Mouse (Mus musculus): ENCODE measurements around the gene Kcnh4. TPM values are rescaled to one million over a fixed set of nuclear protein-coding genes. Genes with fewer than 3 reads are reported as not detected.

Kcnh4 gene
- polyA plus RNA-seq, 1 experiment from 2014 or later: 0.15 TPM

- H3K9me3 ChIP-seq (ENCODE audit: control insufficient read depth, low read length): no peaks in the 10 kb centered on the region
- no peak overlapping the region for H3K4me2 ChIP-seq (ENCODE audit: low read depth, low read length)
- no peak overlapping the region for H3K4me3 ChIP-seq (ENCODE audit: low read length)
- H3K4me1 ChIP-seq (ENCODE audit: control insufficient read depth, insufficient read depth, low read length): peaks cover 7% of the 10 kb centered on the region
- H3K27ac ChIP-seq (ENCODE audit: low read length): no peak overlapping the region
- peaks cover 15% of the 10 kb centered on the region for H3K27me3 ChIP-seq (replicated peaks; ENCODE audit: control insufficient read depth, insufficient read depth, low read length)
- 88% methylated on average over 3 of the region's 3 CpGs for WGBS
- no peak overlapping the region for H3K9ac ChIP-seq (ENCODE audit: low read depth, low read length)
- H3K36me3 ChIP-seq (ENCODE audit: control insufficient read depth, insufficient read depth, low read length): no peaks in the 10 kb centered on the region
- no peak for ATAC-seq
These were observed 5.1 kb downstream of the Kcnh4 start for GRCm38 (mm10) chr11:100754693-100755057.

GRCm38 (mm10) chr11:100754021-100754692, 5.6 kb downstream of the Kcnh4 start:
- H3K36me3 ChIP-seq (ENCODE audit: control insufficient read depth, insufficient read depth, low read length): no peaks in the 10 kb centered on the region
- H3K4me1 ChIP-seq (ENCODE audit: control insufficient read depth, insufficient read depth, low read length): 0 out of 2 replicates have a peak, but pooled peaks cover 2% of the 10 kb centered on the region
- no peak overlapping the region for H3K9ac ChIP-seq (ENCODE audit: low read depth, low read length)
- no peak for ATAC-seq
- no peak overlapping the region for H3K4me2 ChIP-seq (ENCODE audit: low read depth, low read length)
- H3K27me3 ChIP-seq (replicated peaks; ENCODE audit: control insufficient read depth, insufficient read depth, low read length): peaks cover 13% of the 10 kb centered on the region
- no peak overlapping the region for H3K4me3 ChIP-seq (ENCODE audit: low read length)
- WGBS: 83% methylated on average over 12 of the region's 12 CpGs
- no peak overlapping the region for H3K27ac ChIP-seq (ENCODE audit: low read length)
- no peaks in the 10 kb centered on the region for H3K9me3 ChIP-seq (ENCODE audit: control insufficient read depth, low read length)

- no peak overlapping the region for H3K4me2 ChIP-seq (ENCODE audit: low read depth, low read length)
- ATAC-seq: no peak
- no peak overlapping the region for H3K4me3 ChIP-seq (ENCODE audit: low read length)
- H3K9ac ChIP-seq (ENCODE audit: low read depth, low read length): no peak overlapping the region
- 26% methylated on average over 10 of the region's 10 CpGs for WGBS
- no peaks in the 10 kb centered on the region for H3K9me3 ChIP-seq (ENCODE audit: control insufficient read depth, low read length)
- H3K27ac ChIP-seq (ENCODE audit: low read length): no peak overlapping the region
- H3K4me1 ChIP-seq (ENCODE audit: control insufficient read depth, insufficient read depth, low read length): no peaks in the 10 kb centered on the region
- no peaks in the 10 kb centered on the region for H3K36me3 ChIP-seq (ENCODE audit: control insufficient read depth, insufficient read depth, low read length)
- peaks cover 6% of the 10 kb centered on the region for H3K27me3 ChIP-seq (replicated peaks; ENCODE audit: control insufficient read depth, insufficient read depth, low read length)
These were observed 7.4 kb downstream of the Kcnh4 start for GRCm38 (mm10) chr11:100752294-100752693.

GRCm38 (mm10) chr11:100750127-100750526, 9.6 kb downstream of the Kcnh4 start:
- Histone ChIP-seq H3K9me3 (ENCODE audit: control insufficient read depth, low read length) (no peaks in the 10 kb centered on the region), H3K36me3 (ENCODE audit: control insufficient read depth, insufficient read depth, low read length) (no peaks in the 10 kb centered on the region), H3K4me1 (ENCODE audit: control insufficient read depth, insufficient read depth, low read length) (no peaks in the 10 kb centered on the region), H3K4me3 (ENCODE audit: low read length) (no peak overlapping the region), H3K27ac (ENCODE audit: low read length) (no peak overlapping the region), H3K4me2 (ENCODE audit: low read depth, low read length) (no peak overlapping the region), H3K27me3 (replicated peaks; ENCODE audit: control insufficient read depth, insufficient read depth, low read length) (peaks cover 6% of the 10 kb centered on the region), H3K9ac (ENCODE audit: low read depth, low read length) (no peak overlapping the region)
- no peak for ATAC-seq
- 85% methylated on average over 16 of the region's 16 CpGs for WGBS

- Histone ChIP-seq H3K4me1 (ENCODE audit: control insufficient read depth, insufficient read depth, low read length) (no peaks in the 10 kb centered on the region), H3K4me3 (ENCODE audit: low read length) (no peak overlapping the region)
- WGBS: 48% methylated on average over 25 of the region's 25 CpGs
These were observed 10.3 kb downstream of the Kcnh4 start for GRCm38 (mm10) chr11:100749469-100749868.

GRCm38 (mm10) chr11:100748620-100749019, 11.1 kb downstream of the Kcnh4 start:
- Histone ChIP-seq H3K4me2 (ENCODE audit: low read depth, low read length) (no peak overlapping the region), H3K4me1 (ENCODE audit: control insufficient read depth, insufficient read depth, low read length) (no peaks in the 10 kb centered on the region), H3K27me3 (replicated peaks; ENCODE audit: control insufficient read depth, insufficient read depth, low read length) (peaks cover 6% of the 10 kb centered on the region), H3K27ac (ENCODE audit: low read length) (no peak overlapping the region), H3K4me3 (ENCODE audit: low read length) (no peak overlapping the region), H3K36me3 (ENCODE audit: control insufficient read depth, insufficient read depth, low read length) (no peaks in the 10 kb centered on the region), H3K9ac (ENCODE audit: low read depth, low read length) (no peak overlapping the region), H3K9me3 (ENCODE audit: control insufficient read depth, low read length) (no peaks in the 10 kb centered on the region)
- 57% methylated on average over 4 of the region's 4 CpGs for WGBS
- ATAC-seq: no peak

More at GRCm38 (mm10) chr11:100749469-100749868, 10.3 kb downstream of the Kcnh4 start:
- H3K27ac ChIP-seq (ENCODE audit: low read length): no peak overlapping the region
- no peaks in the 10 kb centered on the region for H3K36me3 ChIP-seq (ENCODE audit: control insufficient read depth, insufficient read depth, low read length)
- H3K9me3 ChIP-seq (ENCODE audit: control insufficient read depth, low read length): no peaks in the 10 kb centered on the region
- H3K4me2 ChIP-seq (ENCODE audit: low read depth, low read length): no peak overlapping the region
- ATAC-seq: no peak
- H3K27me3 ChIP-seq (replicated peaks; ENCODE audit: control insufficient read depth, insufficient read depth, low read length): peaks cover 6% of the 10 kb centered on the region
- H3K9ac ChIP-seq (ENCODE audit: low read depth, low read length): no peak overlapping the region

GRCm38 (mm10) chr11:100747114-100747513, 12.6 kb downstream of the Kcnh4 start:
- no peak overlapping the region for H3K4me3 ChIP-seq (ENCODE audit: low read length)
- no peak overlapping the region for H3K4me2 ChIP-seq (ENCODE audit: low read depth, low read length)
- no peak overlapping the region for H3K27ac ChIP-seq (ENCODE audit: low read length)
- WGBS: 67% methylated on average over 5 of the region's 5 CpGs
- peaks cover 6% of the 10 kb centered on the region for H3K27me3 ChIP-seq (replicated peaks; ENCODE audit: control insufficient read depth, insufficient read depth, low read length)
- H3K9me3 ChIP-seq (ENCODE audit: control insufficient read depth, low read length): no peaks in the 10 kb centered on the region
- ATAC-seq: no peak
- H3K36me3 ChIP-seq (ENCODE audit: control insufficient read depth, insufficient read depth, low read length): no peaks in the 10 kb centered on the region
- H3K9ac ChIP-seq (ENCODE audit: low read depth, low read length): no peak overlapping the region
- H3K4me1 ChIP-seq (ENCODE audit: control insufficient read depth, insufficient read depth, low read length): no peaks in the 10 kb centered on the region

GRCm38 (mm10) chr11:100746546-100746945, 13.2 kb downstream of the Kcnh4 start:
- no peak overlapping the region for H3K4me3 ChIP-seq (ENCODE audit: low read length)
- WGBS: 79% methylated on average over 10 of the region's 10 CpGs
- H3K9ac ChIP-seq (ENCODE audit: low read depth, low read length): no peak overlapping the region
- no peak overlapping the region for H3K4me2 ChIP-seq (ENCODE audit: low read depth, low read length)
- no peak overlapping the region for H3K27ac ChIP-seq (ENCODE audit: low read length)
- H3K36me3 ChIP-seq (ENCODE audit: control insufficient read depth, insufficient read depth, low read length): no peaks in the 10 kb centered on the region
- ATAC-seq: no peak
- H3K27me3 ChIP-seq (replicated peaks; ENCODE audit: control insufficient read depth, insufficient read depth, low read length): peaks cover 6% of the 10 kb centered on the region
- H3K4me1 ChIP-seq (ENCODE audit: control insufficient read depth, insufficient read depth, low read length): no peaks in the 10 kb centered on the region
- H3K9me3 ChIP-seq (ENCODE audit: control insufficient read depth, low read length): no peaks in the 10 kb centered on the region

GRCm38 (mm10) chr11:100745085-100745484, 14.7 kb downstream of the Kcnh4 start:
- Histone ChIP-seq H3K36me3 (ENCODE audit: control insufficient read depth, insufficient read depth, low read length) (no peaks in the 10 kb centered on the region), H3K4me2 (ENCODE audit: low read depth, low read length) (no peak overlapping the region), H3K27me3 (replicated peaks; ENCODE audit: control insufficient read depth, insufficient read depth, low read length) (peaks cover 5% of the 10 kb centered on the region), H3K4me1 (ENCODE audit: control insufficient read depth, insufficient read depth, low read length) (no peaks in the 10 kb centered on the region), H3K9me3 (ENCODE audit: control insufficient read depth, low read length) (no peaks in the 10 kb centered on the region), H3K27ac (ENCODE audit: low read length) (no peak overlapping the region), H3K9ac (ENCODE audit: low read depth, low read length) (no peak overlapping the region), H3K4me3 (ENCODE audit: low read length) (no peak overlapping the region)
- 10% methylated on average over 6 of the region's 6 CpGs for WGBS
- no peak for ATAC-seq

GRCm38 (mm10) chr11:100741348-100741747, 18.4 kb downstream of the Kcnh4 start:
- 71% methylated on average over 6 of the region's 6 CpGs for WGBS
- peaks cover 7% of the 10 kb centered on the region for H3K4me1 ChIP-seq (ENCODE audit: control insufficient read depth, insufficient read depth, low read length)
- H3K27me3 ChIP-seq (replicated peaks; ENCODE audit: control insufficient read depth, insufficient read depth, low read length): no peaks in the 10 kb centered on the region
- no peak overlapping the region for H3K27ac ChIP-seq (ENCODE audit: low read length)
- no peak overlapping the region for H3K4me3 ChIP-seq (ENCODE audit: low read length)
- no peak for ATAC-seq
- H3K9me3 ChIP-seq (ENCODE audit: control insufficient read depth, low read length): no peaks in the 10 kb centered on the region
- no peak overlapping the region for H3K4me2 ChIP-seq (ENCODE audit: low read depth, low read length)
- no peaks in the 10 kb centered on the region for H3K36me3 ChIP-seq (ENCODE audit: control insufficient read depth, insufficient read depth, low read length)
- no peak overlapping the region for H3K9ac ChIP-seq (ENCODE audit: low read depth, low read length)

Measured in intestine, embryonic 16.5 days (tissue).